Mouse (Mus musculus): ENCODE data around the gene Pnpla6. TPM values are rescaled to one million over a fixed set of nuclear protein-coding genes. Genes with fewer than 3 reads are reported as not detected.

Gene Pnpla6
- 66.4 and 94.1 TPM in 2 replicates for polyA plus RNA-seq (2012; rRNA removed; ENCODE audit: low replicate concordance)

GRCm38 (mm10) chr8:3515260-3515671, at the start of gene Pnpla6:
Gene Pnpla6, plus strand, starts transcription at chr8:3515384.

DNA sequence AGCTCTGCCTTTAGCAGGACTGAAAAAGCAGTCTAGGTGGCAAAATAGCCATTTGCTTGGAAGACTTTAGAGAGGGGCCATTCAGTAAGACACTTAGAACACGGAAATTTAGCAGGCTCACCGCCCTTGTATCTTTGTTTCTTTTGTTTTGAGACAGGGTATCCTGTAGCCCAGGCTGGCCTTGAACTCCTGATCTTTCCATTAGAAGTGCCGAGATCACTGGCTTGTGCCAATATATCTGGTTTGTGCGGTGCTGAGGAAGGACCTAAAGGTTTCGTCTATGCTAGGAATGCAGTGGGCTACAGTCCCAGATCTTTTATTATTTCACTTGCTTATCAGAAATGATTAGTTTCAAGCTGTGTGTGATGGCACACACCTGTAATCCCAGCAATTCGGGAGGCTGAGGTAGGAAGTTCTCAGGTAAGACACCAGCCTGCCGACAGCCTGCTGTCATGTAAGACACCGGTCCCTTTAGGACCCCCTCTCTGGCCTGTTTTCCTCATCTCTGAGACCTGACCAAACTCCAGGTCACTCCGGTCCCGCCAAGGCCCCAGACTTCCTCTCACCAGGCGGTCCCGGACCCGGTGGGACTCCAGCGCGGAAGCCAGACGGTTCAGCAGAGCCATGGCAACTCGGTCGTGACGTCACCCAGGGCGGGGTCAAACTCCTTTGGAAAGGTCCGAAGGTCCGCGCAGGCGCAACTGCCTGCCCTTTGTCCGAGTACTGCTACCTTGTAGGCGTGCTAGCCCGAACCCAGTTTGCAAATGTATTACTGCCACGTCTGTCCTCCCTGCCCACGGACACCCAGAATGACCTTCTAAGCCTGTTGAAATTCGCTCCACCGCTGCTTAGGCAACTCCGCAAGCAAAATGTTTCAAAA, 47.9 kb upstream of the Pnpla6 start, which contains the start of gene Pex11g:
Pex11g (minus strand) TSS at position 675 of the 880 bp plus-strand sequence.

DNA sequence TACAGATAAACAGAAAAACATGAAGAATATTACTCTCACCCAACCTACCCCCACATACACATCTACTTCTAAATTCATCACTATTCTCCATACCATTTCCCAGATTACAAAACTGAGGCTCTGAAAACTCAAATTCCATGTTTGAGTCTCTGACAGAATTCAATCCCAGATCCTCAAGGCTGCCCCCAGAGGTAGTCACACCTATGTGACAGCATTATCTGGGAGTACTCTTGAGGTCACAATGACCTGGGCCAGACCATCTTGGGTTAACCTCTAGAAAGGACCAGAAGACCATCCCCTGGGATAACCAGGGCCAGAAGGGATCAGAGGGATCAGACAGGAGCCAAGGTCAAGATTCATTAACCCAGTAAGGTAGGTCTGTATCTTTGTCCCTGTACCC, 44.6 kb upstream of the Pnpla6 start, which contains the start of gene Tex45:
Tex45 (plus strand) TSS at position 301 of the 400 bp plus-strand sequence.

DNA sequence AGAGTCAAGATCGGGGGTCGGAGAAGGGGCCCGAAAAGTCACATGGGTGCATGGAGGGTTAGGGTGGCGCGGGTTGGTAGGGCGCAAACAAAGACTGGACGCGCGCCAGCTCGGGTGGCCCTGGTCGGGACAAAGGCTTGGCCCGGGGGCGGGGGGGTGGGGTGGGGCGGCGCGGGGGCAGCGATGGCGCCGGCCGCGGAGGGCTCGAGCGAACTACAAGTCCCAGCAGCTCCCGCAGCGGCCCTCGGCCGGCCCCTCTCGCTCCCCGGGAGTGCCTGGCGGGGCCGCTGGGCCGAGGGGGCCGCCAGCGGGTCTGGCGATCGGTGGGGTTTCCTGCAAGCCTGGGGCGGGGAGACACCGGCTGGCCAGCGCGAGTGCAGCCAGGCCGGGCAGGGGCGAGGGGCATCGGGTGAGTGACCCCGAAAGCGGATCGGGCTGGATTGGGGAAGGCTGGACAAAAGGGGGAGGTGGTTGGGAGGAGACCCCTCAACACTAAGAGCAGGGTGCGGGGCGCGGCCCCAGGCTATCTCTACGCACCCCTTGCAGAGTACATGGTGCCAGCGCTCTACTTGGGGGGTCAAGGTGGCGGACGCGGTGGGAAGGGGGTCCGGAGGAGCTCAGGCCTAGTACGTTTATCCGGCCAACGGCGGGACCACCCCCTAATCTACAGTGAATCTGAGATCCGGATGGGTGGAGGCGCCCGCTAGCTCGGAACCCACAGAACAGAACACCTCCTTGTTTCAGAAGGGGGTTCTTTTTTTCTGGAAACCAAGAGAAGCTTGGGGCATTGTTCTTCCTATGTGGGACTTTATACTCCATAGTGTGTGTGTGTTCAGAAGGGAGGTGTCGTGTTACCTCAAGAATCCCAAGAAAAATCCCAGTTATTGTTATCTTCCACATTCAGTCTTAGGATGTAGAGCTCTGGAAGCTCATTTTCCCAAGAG, 22.0 kb upstream of the Pnpla6 start, which contains the start of gene Zfp358:
Zfp358 (plus strand) TSS at position 238 of the 944 bp plus-strand sequence.

DNA sequence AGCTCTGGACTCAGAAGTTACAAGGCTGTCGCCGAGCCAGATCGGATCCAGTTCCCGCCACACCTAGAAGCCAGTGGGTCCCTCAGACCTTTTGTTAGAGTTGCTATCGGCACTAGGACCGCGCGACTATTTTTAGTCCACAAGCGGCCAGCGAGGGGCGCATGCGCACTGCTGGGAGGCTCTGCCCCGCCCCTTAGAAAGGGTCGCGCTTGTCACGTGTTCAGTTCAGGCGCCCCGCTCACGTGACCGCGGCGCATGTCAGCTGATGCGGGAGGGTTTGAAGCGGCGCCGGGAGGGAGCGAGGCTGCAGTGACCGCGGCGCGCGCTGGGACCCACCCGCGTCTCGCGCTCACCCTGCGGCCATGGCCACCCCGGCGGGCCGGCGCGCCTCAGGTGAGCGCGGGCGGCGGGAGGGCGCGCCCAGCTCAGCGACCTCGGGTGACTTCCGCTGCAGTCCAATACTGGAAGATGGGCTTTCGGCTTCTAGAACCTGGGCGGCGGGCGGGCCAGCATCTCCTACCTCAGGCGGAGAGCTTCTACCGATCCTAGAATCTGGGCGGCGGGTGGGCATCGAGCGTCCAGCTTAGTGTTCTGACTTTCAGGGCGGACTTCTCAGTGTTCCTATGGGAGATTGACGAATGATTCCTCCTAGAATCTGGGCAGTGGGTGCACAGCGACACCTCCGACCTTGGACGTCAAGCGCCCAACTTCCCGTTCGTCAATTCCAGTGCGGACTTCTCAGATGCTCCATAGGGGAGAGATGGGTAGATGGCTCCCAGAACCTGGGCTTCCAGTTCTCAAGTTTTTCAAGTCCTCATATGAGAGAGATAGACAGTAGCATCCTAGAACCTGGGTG, 14.7 kb upstream of the Pnpla6 start, which contains the start of gene Mcoln1:
Mcoln1 (plus strand) TSS at position 223 of the 856 bp plus-strand sequence.

GRCm38 (mm10) chr8:3567641-3568371, 52.6 kb downstream of the Pnpla6 start, which contains the start of gene C330021F23Rik:
Gene C330021F23Rik, plus strand, starts transcription at chr8:3567990.

DNA sequence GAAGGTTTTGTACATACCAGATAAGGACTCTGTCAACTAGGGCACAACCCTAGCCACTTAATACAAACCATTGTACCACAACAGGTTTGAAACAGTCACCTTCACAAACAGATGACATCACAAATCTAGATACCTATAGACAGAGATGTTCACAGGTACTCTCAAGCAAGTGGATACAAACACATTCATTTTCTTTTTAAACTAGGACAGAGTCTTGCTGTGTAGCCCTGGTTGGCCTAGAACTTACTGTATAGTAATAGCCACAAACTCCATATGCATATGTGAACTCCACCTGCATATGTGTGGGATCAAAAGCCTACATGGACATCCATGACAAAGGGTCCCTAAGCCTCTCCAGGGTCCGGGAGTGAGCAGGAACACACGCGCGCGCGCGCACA, 71.8 kb downstream of the Pnpla6 start, which contains the start of gene Camsap3:
Camsap3 (plus strand) TSS at position 301 of the 398 bp plus-strand sequence.

Other genes with a start within 250 kb of the Pnpla6 start
- gene Insr, start 235.8 kb upstream of the Pnpla6 start, polyA plus RNA-seq (2012; rRNA removed; ENCODE audit: low replicate concordance): 34.9 and 42.6 TPM in 2 replicates
- 0.44 and 3.1 TPM in 2 replicates for gene A430078G23Rik, start 162.0 kb upstream of the Pnpla6 start, polyA plus RNA-seq (2012; rRNA removed; ENCODE audit: low replicate concordance)
- gene Arhgef18, start 122.4 kb upstream of the Pnpla6 start, polyA plus RNA-seq (2012; rRNA removed; ENCODE audit: low replicate concordance): 27.7 and 39.2 TPM in 2 replicates
- 10.6 and 21.0 TPM in 2 replicates for gene Pex11g, start 47.7 kb upstream of the Pnpla6 start, polyA plus RNA-seq (2012; rRNA removed; ENCODE audit: low replicate concordance)
- 0.08 and 0.10 TPM in 2 replicates for gene Tex45, start 44.5 kb upstream of the Pnpla6 start, polyA plus RNA-seq (2012; rRNA removed; ENCODE audit: low replicate concordance)
- gene Zfp358, start 22.2 kb upstream of the Pnpla6 start, polyA plus RNA-seq (2012; rRNA removed; ENCODE audit: low replicate concordance): 51.9 and 73.1 TPM in 2 replicates
- gene Mcoln1, start 14.9 kb upstream of the Pnpla6 start, polyA plus RNA-seq (2012; rRNA removed; ENCODE audit: low replicate concordance): 222 and 262 TPM in 2 replicates
- 0.19 and 1.7 TPM in 2 replicates for gene C330021F23Rik, start 52.6 kb downstream of the Pnpla6 start, polyA plus RNA-seq (2012; rRNA removed; ENCODE audit: low replicate concordance)
- 11.1 and 12.0 TPM in 2 replicates for gene Camsap3, start 71.9 kb downstream of the Pnpla6 start, polyA plus RNA-seq (2012; rRNA removed; ENCODE audit: low replicate concordance)
- 54.1 and 73.9 TPM in 2 replicates for gene Xab2, start 105.9 kb downstream of the Pnpla6 start, polyA plus RNA-seq (2012; rRNA removed; ENCODE audit: low replicate concordance)
- gene Pet100, start 106.2 kb downstream of the Pnpla6 start, polyA plus RNA-seq (2012; rRNA removed; ENCODE audit: low replicate concordance): 9.2 and 12.6 TPM in 2 replicates
- 0.07 TPM in 1 of 2 replicates, not detected in the other for gene Pcp2, start 110.2 kb downstream of the Pnpla6 start, polyA plus RNA-seq (2012; rRNA removed; ENCODE audit: low replicate concordance)
- gene Stxbp2, start 115.6 kb downstream of the Pnpla6 start, polyA plus RNA-seq (2012; rRNA removed; ENCODE audit: low replicate concordance): 75.2 and 95.5 TPM in 2 replicates
- gene Retn, start 140.4 kb downstream of the Pnpla6 start, polyA plus RNA-seq (2012; rRNA removed; ENCODE audit: low replicate concordance): 1,062 and 2,972 TPM in 2 replicates
- gene Mcemp1, start 150.4 kb downstream of the Pnpla6 start, polyA plus RNA-seq (2012; rRNA removed; ENCODE audit: low replicate concordance): 0.21 and 0.60 TPM in 2 replicates
- 158 and 268 TPM in 2 replicates for gene Fcor, start 157.0 kb downstream of the Pnpla6 start, polyA plus RNA-seq (2012; rRNA removed; ENCODE audit: low replicate concordance)
- 34.3 and 36.5 TPM in 2 replicates for gene Trappc5, start 160.9 kb downstream of the Pnpla6 start, polyA plus RNA-seq (2012; rRNA removed; ENCODE audit: low replicate concordance)
- gene Fcer2a, start 178.8 kb downstream of the Pnpla6 start, polyA plus RNA-seq (2012; rRNA removed; ENCODE audit: low replicate concordance): 0.36 TPM in 1 of 2 replicates, not detected in the other
- 0.23 and 0.42 TPM in 2 replicates for gene Clec4g, start 205.3 kb downstream of the Pnpla6 start, polyA plus RNA-seq (2012; rRNA removed; ENCODE audit: low replicate concordance)
- 5.6 TPM in 2 replicates for gene Cd209a, start 233.6 kb downstream of the Pnpla6 start, polyA plus RNA-seq (2012; rRNA removed; ENCODE audit: low replicate concordance)